Mouse (Mus musculus): ENCODE measurements around the gene Nfya.

GRCm38 (mm10) chr17:48345824-48346223, 63.9 kb downstream of the Nfya start:
- TF ChIP-seq GATA1 (IDR thresholded peaks at IDR 0.05; ENCODE audit: low read length), result no peak
- TF ChIP-seq TAL1 (IDR thresholded peaks at IDR 0.05; ENCODE audit: low read length), result no peak
